Mouse (Mus musculus) embryonic fibroblast, embryonic 13.5 days (primary cell): ENCODE measurements around the gene Galnt3. TPM values are rescaled to one million over a fixed set of nuclear protein-coding genes. Genes with fewer than 3 reads are reported as not detected.

ENCODE experiments used
- H3K27ac ChIP-seq: 2 replicates; pipeline ENCODE4 v1.5.1; 2012; ENCODE audit warnings: low read length, control low read depth, inconsistent platforms; ENCODE audit not compliant: insufficient read depth
- H3K4me1 ChIP-seq: 2 replicates; pipeline ENCODE4 v1.6.1; 2011; ENCODE audit warnings: low read length; ENCODE audit not compliant: control insufficient read depth, insufficient read depth
- H3K4me3 ChIP-seq: 2 replicates; pipeline ENCODE4 v1.5.1; 2011; ENCODE audit warnings: mild to moderate bottlenecking, control low read depth, low read length; ENCODE audit not compliant: insufficient read depth
- CTCF ChIP-seq: IDR thresholded peaks from 2 replicates; pipeline ENCODE4 v1.5.1; 2011; ENCODE audit warnings: mild to moderate bottlenecking, control low read depth, low read length, moderate library complexity, borderline replicate concordance; ENCODE audit not compliant: insufficient read depth
- POLR2A ChIP-seq: IDR thresholded peaks from 2 replicates; pipeline ENCODE4 v1.6.1; 2011; ENCODE audit warnings: low read depth, mild to moderate bottlenecking, control low read depth, low read length, moderate library complexity
- polyA plus RNA-seq: library from polyadenylated mRNA; stranded (reverse); fragments of >200 nt; gene quantifications from 2 replicates; pipeline ENCODE4 v1.2.4, GENCODE M21; 2011; ENCODE audit warnings: low read depth; ENCODE audit not compliant: missing spikeins, insufficient read length

The Galnt3 gene
- polyA plus RNA-seq, 1 experiment = 3.0 TPM

DNA sequence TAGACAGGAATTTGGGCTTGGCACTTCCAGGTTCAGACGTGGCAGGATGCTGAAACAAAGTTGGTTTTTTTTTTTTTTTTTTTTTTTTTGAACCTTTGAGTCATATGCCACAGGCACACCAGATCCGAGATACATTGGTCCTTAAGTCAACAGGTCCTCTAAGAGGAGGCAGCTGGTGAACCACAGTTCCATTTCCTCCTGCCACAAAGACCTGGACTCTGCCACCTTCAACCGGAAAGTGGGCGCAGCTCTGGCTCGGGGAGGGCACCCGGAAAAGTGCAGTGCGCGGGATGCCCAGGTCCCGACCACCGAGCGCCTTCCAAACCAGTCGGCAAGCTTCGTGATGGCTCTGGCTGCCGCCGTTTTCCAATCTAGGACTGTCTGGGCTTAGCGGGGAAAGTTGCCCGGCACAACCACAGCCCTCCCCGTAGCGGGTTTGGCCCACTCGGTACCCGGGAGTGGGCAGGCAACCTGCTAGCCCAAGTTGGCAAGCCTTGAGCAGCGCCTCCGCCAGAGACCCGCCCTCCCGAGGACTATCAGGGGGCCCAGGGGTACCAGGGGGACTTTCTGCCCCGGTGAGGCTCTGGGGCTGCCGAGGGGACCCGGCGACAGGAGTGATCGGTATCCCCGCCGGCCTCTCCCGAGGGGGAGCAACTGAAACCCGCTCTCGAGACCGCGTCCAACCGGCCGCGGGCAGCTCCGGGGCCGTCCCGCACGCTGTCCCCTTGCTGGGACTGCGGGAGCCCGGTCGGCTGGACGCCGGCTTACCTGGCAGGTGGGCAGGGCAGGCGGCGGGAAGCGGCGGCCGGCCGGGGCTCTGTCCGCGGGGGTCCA, 821 bp downstream of the Galnt3 start:
- no peak overlapping the region for H3K27ac ChIP-seq
- TF ChIP-seq POLR2A (no peak), CTCF (no peak)

DNA sequence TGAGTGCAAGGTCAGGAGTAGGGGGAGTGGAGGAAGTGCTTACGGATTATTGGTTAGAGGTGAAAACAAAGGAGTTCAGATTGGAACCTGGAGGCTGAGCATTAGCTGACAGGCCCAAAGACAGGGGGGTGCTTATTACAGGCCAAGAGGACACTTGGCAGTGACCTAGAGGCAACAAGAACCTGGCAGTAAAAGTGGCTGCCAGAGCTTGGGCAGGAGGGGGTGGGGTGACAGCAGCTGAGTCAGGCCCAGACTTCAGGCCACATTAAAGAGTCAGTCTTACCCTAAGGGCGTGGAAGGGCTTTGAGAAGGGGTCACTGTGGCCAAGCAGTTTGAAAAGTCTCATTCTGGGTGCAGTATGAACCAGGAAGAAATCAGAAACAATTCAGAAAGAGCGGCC, 7.1 kb downstream of the Galnt3 start:
- H3K4me1 ChIP-seq = no peaks in the 10 kb centered on the region
- TF ChIP-seq POLR2A = no peak
- no peak for TF ChIP-seq CTCF

More for the DNA sequence above, 821 bp downstream of the Galnt3 start:
- H3K4me3 ChIP-seq = peak overlapping the region; percentile 64
- no peaks in the 10 kb centered on the region for H3K4me1 ChIP-seq

DNA sequence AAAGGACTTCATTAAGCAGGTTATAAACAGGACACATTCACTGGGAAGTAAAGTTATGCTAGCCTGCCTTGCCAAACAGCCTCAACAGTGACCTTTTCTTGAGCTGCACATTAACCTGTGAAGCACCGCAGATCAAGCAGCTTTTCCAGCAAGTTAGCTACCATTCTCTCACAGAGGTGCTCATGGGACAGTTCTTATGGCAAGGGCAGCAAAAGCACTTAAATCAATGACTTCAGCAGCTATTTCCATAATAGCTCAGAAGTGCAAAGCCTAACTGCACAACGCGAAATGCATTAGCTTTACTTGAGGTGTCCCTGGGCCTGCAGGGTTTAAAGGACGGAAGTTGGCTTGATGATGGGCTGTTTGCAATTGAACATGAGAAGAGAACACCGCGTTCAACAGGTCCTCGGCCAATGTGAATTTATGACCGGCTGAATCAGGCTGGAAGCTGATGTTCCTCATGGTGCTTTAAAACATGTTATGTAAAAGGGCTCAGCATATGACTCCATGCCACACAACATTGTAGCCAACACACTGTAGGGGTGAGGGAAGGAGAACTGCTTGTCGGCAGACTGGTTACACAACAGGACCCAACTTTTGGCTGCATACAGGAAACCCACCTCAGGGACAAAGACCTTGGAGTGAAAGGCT, 16.8 kb downstream of the Galnt3 start:
- H3K4me1 ChIP-seq = no peaks in the 10 kb centered on the region
- no peak for TF ChIP-seq CTCF
- TF ChIP-seq POLR2A = no peak
- H3K4me3 ChIP-seq = no peak overlapping the region
- no peak overlapping the region for H3K27ac ChIP-seq

More for the DNA sequence above, 7.1 kb downstream of the Galnt3 start:
- Histone ChIP-seq H3K4me3 (no peak overlapping the region), H3K27ac (no peak overlapping the region)

DNA sequence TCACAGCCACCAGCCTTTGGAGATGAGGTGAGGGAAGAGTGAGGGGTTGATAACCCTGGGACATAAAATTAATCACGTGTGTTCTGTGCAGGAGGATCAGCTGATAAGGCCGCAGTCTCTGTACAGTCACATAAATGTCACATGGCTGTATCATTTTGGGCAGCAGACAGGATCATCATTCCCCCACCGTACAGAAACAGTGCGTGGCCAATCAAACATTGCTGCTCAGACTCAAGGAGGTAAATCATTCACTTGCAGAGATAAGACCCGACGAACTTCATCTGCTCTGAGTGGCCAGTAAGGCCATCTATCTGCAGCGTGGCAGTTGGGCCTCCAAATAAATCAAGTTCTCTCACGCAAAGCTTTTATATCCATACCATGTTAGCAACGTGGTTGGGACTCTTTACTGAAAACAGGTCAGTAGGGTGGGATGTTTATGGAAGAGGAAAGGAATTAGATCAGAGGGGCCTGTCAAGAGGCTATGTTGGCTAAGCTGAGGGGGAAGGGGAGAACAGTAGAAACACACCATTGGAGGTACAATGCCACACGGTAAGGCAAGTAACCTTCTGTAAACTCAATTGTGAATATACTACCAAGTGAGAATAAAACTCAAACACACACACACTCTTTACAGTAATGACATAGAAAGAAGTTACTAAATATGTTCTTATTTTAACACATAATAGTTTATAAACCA, 20.9 kb downstream of the Galnt3 start:
- Histone ChIP-seq H3K27ac (no peak overlapping the region), H3K4me3 (no peak overlapping the region), H3K4me1 (no peaks in the 10 kb centered on the region)
- TF ChIP-seq POLR2A = no peak
- TF ChIP-seq CTCF = no peak

DNA sequence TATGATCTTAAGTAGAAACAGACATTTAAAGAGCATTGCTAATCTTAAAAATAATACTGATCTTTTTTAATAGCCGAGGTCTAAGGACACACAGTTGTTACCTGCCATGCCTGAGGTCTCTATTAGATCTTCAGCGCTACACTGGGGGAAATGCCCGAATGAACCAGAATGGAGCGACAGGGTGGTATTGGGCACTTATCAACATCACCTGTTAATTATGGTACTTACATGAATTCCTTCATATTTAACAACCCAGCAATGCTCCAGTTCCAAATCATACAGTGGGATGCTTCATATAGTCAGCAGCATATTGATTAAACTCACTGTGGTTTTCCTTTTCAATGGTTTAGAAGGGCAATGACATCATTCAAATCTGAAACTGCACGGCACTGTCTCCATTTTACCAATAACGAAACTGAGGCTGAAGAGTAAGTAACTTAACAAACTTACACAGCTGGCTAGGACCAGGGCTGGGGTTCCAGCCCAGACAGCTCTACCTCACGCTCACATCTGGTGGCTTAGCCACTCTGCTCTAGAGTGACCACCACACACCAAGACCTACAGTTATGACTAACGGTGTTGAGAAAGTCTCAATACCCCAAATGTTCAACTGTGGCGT, 23.0 kb downstream of the Galnt3 start:
- TF ChIP-seq POLR2A = no peak
- TF ChIP-seq CTCF = no peak
- H3K27ac ChIP-seq = no peak overlapping the region
- H3K4me3 ChIP-seq = no peak overlapping the region
- H3K4me1 ChIP-seq = no peaks in the 10 kb centered on the region

DNA sequence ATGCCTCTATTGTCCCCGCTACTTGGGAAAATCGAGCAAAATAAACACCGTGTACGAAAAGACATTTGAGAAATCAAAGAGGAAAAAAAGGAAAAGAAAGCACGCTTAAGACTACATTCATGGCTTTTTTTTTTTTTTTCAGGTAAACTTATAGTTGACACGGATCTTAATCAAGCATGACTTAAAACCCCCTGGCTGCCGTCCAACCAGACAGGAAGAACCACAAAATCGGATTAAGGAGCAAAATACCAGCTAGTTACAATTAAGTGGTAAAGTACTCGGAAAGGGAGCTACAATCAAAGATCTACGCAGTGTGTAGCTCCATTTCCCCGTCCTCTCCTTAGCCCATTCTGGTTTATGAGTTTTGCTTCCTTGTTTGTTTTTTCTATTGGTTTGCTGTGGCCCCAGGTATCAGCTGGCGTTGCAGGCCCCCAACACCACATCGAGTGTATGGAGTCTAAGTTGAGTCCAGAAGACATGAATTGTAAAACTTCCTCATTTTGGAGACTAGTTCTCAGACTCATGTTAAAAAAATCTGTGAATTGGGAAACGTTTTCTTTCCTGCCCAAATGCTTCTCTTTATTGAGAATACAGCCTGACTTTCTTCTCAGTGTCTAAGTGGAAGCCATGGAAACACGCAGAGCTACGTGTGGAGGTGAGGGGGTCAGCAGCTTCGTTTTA, 24.0 kb downstream of the Galnt3 start:
- Histone ChIP-seq H3K27ac (no peak overlapping the region), H3K4me1 (no peaks in the 10 kb centered on the region), H3K4me3 (no peak overlapping the region)
- TF ChIP-seq CTCF (no peak), POLR2A (no peak)

DNA sequence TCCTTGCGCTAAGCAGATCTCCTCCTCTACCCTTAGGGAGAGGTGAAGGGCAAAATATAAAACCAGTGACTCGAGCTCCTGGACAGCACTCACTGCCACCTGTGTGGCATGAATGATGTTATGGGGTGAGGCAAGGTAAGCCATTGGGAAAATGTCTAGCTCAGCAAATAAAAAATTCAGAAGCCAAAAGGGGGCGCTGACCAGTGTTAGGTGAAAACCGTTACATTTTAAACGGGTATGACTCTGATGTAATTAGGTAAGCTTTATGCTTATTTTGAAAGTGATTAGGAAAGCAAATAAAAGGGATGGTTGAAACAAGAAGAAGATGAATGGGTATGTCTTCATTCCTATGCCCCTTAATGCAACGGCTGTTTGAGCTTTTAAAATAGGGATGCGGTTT, 24.6 kb downstream of the Galnt3 start:
- no peak for TF ChIP-seq CTCF
- TF ChIP-seq POLR2A = no peak
- Histone ChIP-seq H3K4me3 (no peak overlapping the region), H3K4me1 (no peaks in the 10 kb centered on the region), H3K27ac (no peak overlapping the region)

DNA sequence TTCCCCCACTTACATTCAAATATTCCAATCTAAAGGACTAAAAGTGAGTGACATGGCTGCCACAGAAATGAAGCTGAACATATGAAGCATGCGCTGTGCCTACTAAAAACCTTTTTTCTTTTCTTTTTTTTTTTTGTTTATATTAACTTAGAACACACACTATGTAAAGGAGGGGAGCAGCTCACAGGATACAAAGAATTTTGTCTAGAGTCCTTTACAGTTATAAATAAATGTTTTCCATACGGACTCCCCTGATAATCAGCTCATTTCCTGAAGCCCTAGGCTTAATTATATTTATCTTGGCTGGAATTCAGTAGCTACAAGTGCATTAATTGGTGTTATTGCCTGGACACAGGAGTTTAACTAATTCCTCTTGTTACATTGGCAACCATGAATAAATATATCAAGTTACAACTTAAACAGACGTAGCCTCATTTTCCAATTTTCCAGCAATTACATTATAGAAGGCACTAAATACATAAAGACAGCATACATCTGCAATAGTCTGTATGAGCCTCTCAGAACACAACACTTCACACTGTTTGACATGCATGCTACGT, 30.1 kb downstream of the Galnt3 start:
- no peak overlapping the region for H3K27ac ChIP-seq
- H3K4me3 ChIP-seq = no peak overlapping the region
- H3K4me1 ChIP-seq = no peaks in the 10 kb centered on the region
- no peak for TF ChIP-seq CTCF
- TF ChIP-seq POLR2A = no peak

DNA sequence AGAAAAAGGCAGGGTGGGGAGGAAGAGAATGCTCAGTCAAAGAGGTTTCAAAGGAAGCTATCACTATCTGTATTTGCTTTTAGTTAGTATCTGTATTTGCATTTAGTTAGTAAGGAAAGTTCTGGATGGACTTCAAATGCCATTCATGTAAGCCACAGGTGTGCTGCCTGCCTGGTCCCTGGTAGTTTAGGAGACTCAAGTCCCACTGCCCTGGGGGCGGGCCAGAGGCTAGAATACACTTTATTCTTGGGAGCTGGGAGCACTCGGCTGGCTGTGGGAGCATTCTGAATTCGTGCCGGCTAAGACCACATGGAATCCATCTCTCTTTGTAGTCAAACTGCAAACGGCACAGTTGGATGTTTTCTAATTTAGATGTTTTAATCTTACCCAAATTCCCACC, 33.5 kb downstream of the Galnt3 start:
- no peaks in the 10 kb centered on the region for H3K4me1 ChIP-seq
- no peak overlapping the region for H3K27ac ChIP-seq
- H3K4me3 ChIP-seq = no peak overlapping the region
- TF ChIP-seq POLR2A (no peak), CTCF (no peak)
